27 mouse cellular contexts compared by ENCODE assay signal in genomic region chr3:17282881-17283280, GRCm38 (mm10).
DNase-seq lines count a peak whose midpoint lies in the region; ATAC-seq and TF ChIP-seq lines count a peak whose summit lies in the region.
"Had no signal": no experiment of that assay in that cellular context is flagged by ENCODE, and none has a peak within 500 bp of the region (broad histone marks: within the 10 kb centered on the region; RNA-seq: fewer than 3 reads in every experiment).

No protein-coding gene starts in this region.

- no peak overlapping the region for H3K9ac ChIP-seq in hindbrain, postnatal 0 days (replicated peaks; ENCODE audit: low read length)
- no peak overlapping the region for H3K9ac ChIP-seq in hindbrain, embryonic 11.5 days (ENCODE audit: low read depth, low read length)
- H3K9ac ChIP-seq: embryonic facial prominence, embryonic 13.5 days; forebrain, embryonic 13.5 days; forebrain, postnatal 0 days; hindbrain, embryonic 13.5 days; intestine, embryonic 15.5 days had no signal

- no peaks in the 10 kb centered on the region for H3K27me3 ChIP-seq in hindbrain, postnatal 0 days (ENCODE audit: insufficient read depth, low read length)
- no peaks in the 10 kb centered on the region for H3K27me3 ChIP-seq in hindbrain, embryonic 11.5 days (ENCODE audit: control insufficient read depth, insufficient read depth, low read length)
- H3K27me3 ChIP-seq: CH12.LX; embryonic facial prominence, embryonic 13.5 days; forebrain, embryonic 13.5 days; hindbrain, embryonic 13.5 days; intestine, embryonic 15.5 days; Patski had no signal

- H3K4me2 ChIP-seq in hindbrain, postnatal 0 days (ENCODE audit: low read depth, low read length), result no peak overlapping the region
- H3K4me2 ChIP-seq in hindbrain, embryonic 11.5 days (replicated peaks; ENCODE audit: low read depth, low read length), result no peak overlapping the region
- H3K4me2 ChIP-seq: embryonic facial prominence, embryonic 13.5 days; forebrain, embryonic 13.5 days; heart, embryonic 11.5 days; hindbrain, embryonic 13.5 days; intestine, embryonic 15.5 days had no signal

- H3K36me3 ChIP-seq in hindbrain, postnatal 0 days (ENCODE audit: insufficient read depth, low read length), result no peaks in the 10 kb centered on the region
- no peaks in the 10 kb centered on the region for H3K36me3 ChIP-seq in hindbrain, embryonic 11.5 days (ENCODE audit: control insufficient read depth, insufficient read depth, low read length)
- H3K36me3 ChIP-seq: embryonic facial prominence, embryonic 10.5 days; embryonic facial prominence, embryonic 13.5 days; G1E; hindbrain, embryonic 13.5 days; intestine, embryonic 15.5 days had no signal

- peak; percentile 35; the same call in 1 of the 2 replicates for ATAC-seq in hindbrain, postnatal 0 days
- no peak for ATAC-seq in hindbrain, embryonic 11.5 days (ENCODE audit: low FRiP score)
- ATAC-seq: forebrain, embryonic 13.5 days; forebrain, postnatal 0 days; intestine, embryonic 15.5 days; Patski had no signal

- no peak for TF ChIP-seq CTCF in hindbrain, postnatal 0 days (IDR thresholded peaks at IDR 0.05; ENCODE audit: low read depth)

- peak; percentile 17 to 29 for DNase-seq in cerebellum, postnatal 14 days
- DNase-seq in cerebellum, postnatal 36 days, result no peak
- DNase-seq in hindbrain, postnatal 0 days (ENCODE audit: low spot score), result peak; percentile 29
- no peak for DNase-seq in hindbrain, embryonic 11.5 days (ENCODE audit: low spot score)
- DNase-seq in retina, postnatal 1 day, result peak; percentile 17
- DNase-seq in retina, embryonic 14.5 days (ENCODE audit: low spot score), result no peak
- DNase-seq: adrenal gland, postnatal 10 days; adrenal gland, postnatal 36 days; B cell, adult 2 months; cerebellum, adult 11 months; cerebellum, adult 8-10 months; embryo, embryonic 11 days; forebrain, postnatal 0 days; gastrocnemius, adult 2 months; gastrocnemius, postnatal 14 days; heart, adult 11 months; kidney, adult 11 months had no signal

- H3K9me3 ChIP-seq in hindbrain, postnatal 0 days (ENCODE audit: low read length), result no peaks in the 10 kb centered on the region
- H3K9me3 ChIP-seq in hindbrain, embryonic 11.5 days (ENCODE audit: control insufficient read depth, low read length), result no peaks in the 10 kb centered on the region
- H3K9me3 ChIP-seq: embryonic facial prominence, embryonic 10.5 days; embryonic facial prominence, embryonic 13.5 days; forebrain, embryonic 13.5 days; G1E; hindbrain, embryonic 13.5 days; intestine, embryonic 15.5 days had no signal

- 67% methylated on average over 3 of the region's 3 CpGs for WGBS in hindbrain, postnatal 0 days
- WGBS in hindbrain, embryonic 11.5 days, result 75% methylated on average over 3 of the region's 3 CpGs

- H3K4me1 ChIP-seq in hindbrain, postnatal 0 days (ENCODE audit: insufficient read depth, low read length), result no peaks in the 10 kb centered on the region
- no peaks in the 10 kb centered on the region for H3K4me1 ChIP-seq in hindbrain, embryonic 11.5 days (replicated peaks; ENCODE audit: control insufficient read depth, insufficient read depth, low read length)
- H3K4me1 ChIP-seq: embryonic facial prominence, embryonic 10.5 days; embryonic facial prominence, embryonic 13.5 days; forebrain, embryonic 13.5 days; hindbrain, embryonic 13.5 days; intestine, embryonic 15.5 days had no signal

- H3K27ac ChIP-seq in hindbrain, postnatal 0 days, result no peak overlapping the region
- H3K27ac ChIP-seq in hindbrain, embryonic 11.5 days (ENCODE audit: low read depth, low read length), result no peak overlapping the region
- H3K27ac ChIP-seq: embryonic facial prominence, embryonic 10.5 days; embryonic facial prominence, embryonic 13.5 days; forebrain, embryonic 13.5 days; gastrocnemius, adult 2 months; hindbrain, embryonic 13.5 days; intestine, embryonic 15.5 days had no signal

- no peak overlapping the region for H3K4me3 ChIP-seq in hindbrain, postnatal 0 days (ENCODE audit: low read length)
- H3K4me3 ChIP-seq in hindbrain, embryonic 11.5 days (ENCODE audit: low read depth, low read length), result no peak overlapping the region
- H3K4me3 ChIP-seq: embryonic facial prominence, embryonic 10.5 days; embryonic facial prominence, embryonic 13.5 days; erythroblast, embryonic 14.5 days; forebrain, embryonic 13.5 days; gastrocnemius, adult 2 months; hindbrain, embryonic 13.5 days; intestine, embryonic 15.5 days had no signal

Comparison
In these comparisons a context has a peak if more than half of its experiments do, and no peak if none do; other contexts are left out.
1. DNase-seq: peak in cerebellum, postnatal 14 days (2 of 2), hindbrain, postnatal 0 days (single experiment) and retina, postnatal 1 day (single experiment); none in cerebellum, postnatal 36 days (0 of 2), hindbrain, embryonic 11.5 days (single experiment) and retina, embryonic 14.5 days (single experiment).